Mouse (Mus musculus) monocyte, adult 59 days (primary cell): ENCODE data around the gene Thada. TPM values are rescaled to one million over a fixed set of nuclear protein-coding genes. Genes with fewer than 3 reads are reported as not detected.

ENCODE experiments used
- total RNA-seq, 2 experiments: library from RNA; stranded (reverse); gene quantifications; one replicate each; pipeline ENCODE4 v1.2.4; 2023

Gene Thada
- total RNA-seq: 10 to 100 TPM; 22.0 to 26.1 TPM

GRCm38 (mm10) chr17:84465753-84466608, at the start of gene Thada:
TSS of gene Thada (minus strand) at chr17:84466205.

GRCm38 (mm10) chr17:84511682-84512515, 45.9 kb upstream of the Thada start, which contains the start of gene Plekhh2:
TSS of gene Plekhh2 (plus strand) at chr17:84511895.

DNA sequence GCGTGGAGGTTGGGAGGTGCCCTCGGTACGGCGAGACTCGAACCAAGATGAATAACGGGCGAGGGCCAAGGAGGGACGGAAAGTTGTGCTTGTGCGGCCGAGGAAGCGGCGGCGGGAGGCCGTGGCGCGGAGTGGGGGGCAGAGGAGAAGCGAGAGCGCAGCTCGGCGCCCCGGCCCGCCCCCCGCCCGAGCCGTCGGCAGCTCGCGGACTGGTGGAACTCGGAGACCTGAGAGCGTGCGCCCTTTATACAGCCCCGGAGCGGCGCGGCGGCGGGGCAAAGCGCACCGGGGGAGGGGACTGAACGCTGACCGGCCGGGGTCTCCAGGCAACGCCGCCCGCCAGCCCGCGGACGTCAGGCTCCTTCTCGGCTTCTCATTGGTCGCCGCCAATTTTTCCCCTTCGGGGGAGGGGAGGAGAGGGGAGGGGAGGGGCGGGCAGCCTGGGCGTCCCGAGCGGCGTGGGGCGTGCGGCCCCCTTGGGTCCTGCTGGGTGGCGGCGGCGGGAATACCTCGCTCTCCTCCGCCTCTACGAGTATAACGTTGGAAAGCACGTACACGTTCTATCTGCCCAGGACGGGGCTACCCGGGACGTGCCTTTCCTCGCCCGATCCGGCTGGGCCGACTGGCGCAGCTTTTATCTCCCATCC, 278.2 kb downstream of the Thada start, which contains the start of gene Zfp36l2:
Zfp36l2 (minus strand) TSS at position 221 of the 647 bp plus-strand sequence.

Other genes with a start within 250 kb of the Thada start
- gene Plekhh2, start 45.7 kb upstream of the Thada start, total RNA-seq: not detected
- gene Dync2li1, start 160.3 kb upstream of the Thada start, total RNA-seq: 1 to 10 TPM; 1.4 to 1.7 TPM
- gene Abcg8, start 210.1 kb upstream of the Thada start, total RNA-seq: not detected
- gene Abcg5, start 216.8 kb upstream of the Thada start, total RNA-seq: not detected